Comparison of ENCODE assay signal across 14 mouse cellular contexts in the genomic region with DNA sequence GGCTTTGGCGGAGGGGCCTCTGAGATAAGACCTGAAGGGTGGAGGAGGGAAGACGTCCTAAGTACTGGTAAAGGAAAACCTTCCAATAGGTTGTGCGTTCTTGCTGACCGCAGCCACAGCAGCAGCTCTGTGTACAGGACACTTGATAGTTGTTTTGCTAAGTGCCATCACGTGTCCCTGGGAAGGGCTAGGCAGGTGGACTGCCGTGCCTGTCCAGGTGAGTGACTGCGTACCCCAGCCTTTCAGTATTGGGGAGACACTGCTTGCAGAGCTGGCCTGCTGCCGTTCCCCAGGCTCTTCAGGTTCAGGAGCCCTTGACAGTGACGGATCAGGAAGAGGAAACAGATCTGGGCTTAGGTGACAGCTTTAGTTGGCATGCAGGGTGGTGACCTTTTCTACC. TPM values are rescaled to one million over a fixed set of nuclear protein-coding genes. Genes with fewer than 3 reads are reported as not detected.
DNase-seq lines count a peak whose midpoint lies in the region; ATAC-seq and TF ChIP-seq lines count a peak whose summit lies in the region.
"Had no signal": no experiment of that assay in that cellular context is flagged by ENCODE, and none has a peak within 500 bp of the region (broad histone marks: within the 10 kb centered on the region; RNA-seq: fewer than 3 reads in every experiment).

No protein-coding gene starts in this region.

- H3K27ac ChIP-seq in forebrain, embryonic 10.5 days, result 0 out of 2 replicates have a peak overlapping the region, but pooled peaks have one; percentile 1
- H3K27ac ChIP-seq in forebrain, postnatal 0 days (ENCODE audit: low read depth, low read length), result no peak overlapping the region
- H3K27ac ChIP-seq in intestine, embryonic 14.5 days (ENCODE audit: low read depth), result 0 out of 2 replicates have a peak overlapping the region, but pooled peaks have one; percentile 5
- no peak overlapping the region for H3K27ac ChIP-seq in intestine, embryonic 15.5 days
- peak overlapping the region; percentile 59; the same call in 1 of the 2 replicates for H3K27ac ChIP-seq in embryonic facial prominence, embryonic 10.5 days (replicated peaks)
- H3K27ac ChIP-seq: forebrain, embryonic 12.5 days; left cerebral cortex, adult 2 months had no signal

- no peak overlapping the region for H3K4me3 ChIP-seq in forebrain, embryonic 10.5 days
- no peak overlapping the region for H3K4me3 ChIP-seq in forebrain, postnatal 0 days (ENCODE audit: low read depth, low read length)
- no peak overlapping the region for H3K4me3 ChIP-seq in intestine, embryonic 14.5 days (ENCODE audit: low read depth, low read length)
- no peak overlapping the region for H3K4me3 ChIP-seq in intestine, embryonic 15.5 days (replicated peaks)
- no peak overlapping the region for H3K4me3 ChIP-seq in embryonic facial prominence, embryonic 10.5 days
- H3K4me3 ChIP-seq: forebrain, embryonic 12.5 days; left cerebral cortex, adult 2 months had no signal

- WGBS in forebrain, embryonic 10.5 days, result 83% methylated on average over 9 of the region's 9 CpGs
- WGBS in forebrain, postnatal 0 days, result 75% methylated on average over 9 of the region's 9 CpGs
- 56% methylated on average over 9 of the region's 9 CpGs for WGBS in intestine, embryonic 14.5 days
- 55% methylated on average over 9 of the region's 9 CpGs for WGBS in intestine, embryonic 15.5 days
- WGBS in embryonic facial prominence, embryonic 10.5 days, result 73% methylated on average over 9 of the region's 9 CpGs

- no peak for DNase-seq in forebrain, embryonic 10.5 days (ENCODE audit: extremely low spot score, low spot score)
- DNase-seq in forebrain, postnatal 0 days, result no peak
- DNase-seq in intestine, embryonic 14.5 days (ENCODE audit: low spot score), result no peak
- DNase-seq in embryonic facial prominence, embryonic 10.5 days (ENCODE audit: low spot score), result no peak
- DNase-seq in lung, postnatal 25 days (ENCODE audit: low spot score), result peak; percentile 74
- DNase-seq in thymus, postnatal 36 days, result no peak
- DNase-seq in right cerebral cortex, adult 2 months (ENCODE audit: low spot score in 2 of 2), result no peak
- DNase-seq: cerebellum, adult 11 months; heart, postnatal 4 days; thymus, adult 2 months had no signal

- peaks cover 54% of the 10 kb centered on the region for H3K4me1 ChIP-seq in forebrain, embryonic 10.5 days
- peaks cover 11% of the 10 kb centered on the region; the same call in 1 of the 2 replicates for H3K4me1 ChIP-seq in forebrain, postnatal 0 days (ENCODE audit: insufficient read depth)
- peaks cover 27% of the 10 kb centered on the region for H3K4me1 ChIP-seq in intestine, embryonic 14.5 days (replicated peaks; ENCODE audit: control insufficient read depth, insufficient read depth, low read length)
- H3K4me1 ChIP-seq in intestine, embryonic 15.5 days (replicated peaks), result peaks cover 57% of the 10 kb centered on the region
- peaks cover 72% of the 10 kb centered on the region for H3K4me1 ChIP-seq in embryonic facial prominence, embryonic 10.5 days

- no peak for TF ChIP-seq CTCF in forebrain, postnatal 0 days (IDR thresholded peaks at IDR 0.05; ENCODE audit: low read depth)

- no peak for ATAC-seq in forebrain, postnatal 0 days
- ATAC-seq in intestine, embryonic 14.5 days (replicated peaks; ENCODE audit: low FRiP score, low TSS enrichment, low read depth), result no peak
- ATAC-seq in intestine, embryonic 15.5 days, result no peak
- ATAC-seq: Patski had no signal

- no peaks in the 10 kb centered on the region for H3K9me3 ChIP-seq in forebrain, embryonic 10.5 days
- no peaks in the 10 kb centered on the region for H3K9me3 ChIP-seq in forebrain, postnatal 0 days (ENCODE audit: low read length)
- H3K9me3 ChIP-seq in intestine, embryonic 14.5 days (ENCODE audit: control insufficient read depth, low read length), result no peaks in the 10 kb centered on the region
- no peaks in the 10 kb centered on the region for H3K9me3 ChIP-seq in intestine, embryonic 15.5 days
- H3K9me3 ChIP-seq in embryonic facial prominence, embryonic 10.5 days, result no peaks in the 10 kb centered on the region
- H3K9me3 ChIP-seq: forebrain, embryonic 12.5 days had no signal

- H3K27me3 ChIP-seq in forebrain, embryonic 10.5 days (ENCODE audit: poor library complexity, severe bottlenecking), result no peaks in the 10 kb centered on the region
- H3K27me3 ChIP-seq in forebrain, postnatal 0 days (ENCODE audit: insufficient read depth, low read length), result no peaks in the 10 kb centered on the region
- H3K27me3 ChIP-seq in intestine, embryonic 14.5 days (replicated peaks; ENCODE audit: control insufficient read depth, insufficient read depth, low read length), result no peaks in the 10 kb centered on the region
- H3K27me3 ChIP-seq in intestine, embryonic 15.5 days (replicated peaks), result no peaks in the 10 kb centered on the region
- no peaks in the 10 kb centered on the region for H3K27me3 ChIP-seq in embryonic facial prominence, embryonic 10.5 days (replicated peaks; ENCODE audit: low read depth, poor library complexity, severe bottlenecking)
- H3K27me3 ChIP-seq: forebrain, embryonic 12.5 days; Patski had no signal

- peaks cover 9% of the 10 kb centered on the region; the same call in 1 of the 2 replicates for H3K36me3 ChIP-seq in forebrain, embryonic 10.5 days (replicated peaks)
- 0 out of 2 replicates have a peak, but pooled peaks cover 2% of the 10 kb centered on the region for H3K36me3 ChIP-seq in forebrain, postnatal 0 days (ENCODE audit: insufficient read depth)
- 0 out of 2 replicates have a peak, but pooled peaks cover 6% of the 10 kb centered on the region for H3K36me3 ChIP-seq in intestine, embryonic 14.5 days (ENCODE audit: control insufficient read depth, insufficient read depth, low read length)
- no peaks in the 10 kb centered on the region for H3K36me3 ChIP-seq in intestine, embryonic 15.5 days
- H3K36me3 ChIP-seq in embryonic facial prominence, embryonic 10.5 days (replicated peaks), result peaks cover 26% of the 10 kb centered on the region
- H3K36me3 ChIP-seq: forebrain, embryonic 12.5 days had no signal

- H3K9ac ChIP-seq in forebrain, postnatal 0 days, result no peak overlapping the region
- H3K9ac ChIP-seq in intestine, embryonic 14.5 days (ENCODE audit: low read length), result no peak overlapping the region
- H3K9ac ChIP-seq in intestine, embryonic 15.5 days, result no peak overlapping the region
- H3K9ac ChIP-seq: forebrain, embryonic 12.5 days had no signal

- no peak overlapping the region for H3K4me2 ChIP-seq in forebrain, postnatal 0 days (ENCODE audit: low read depth)
- H3K4me2 ChIP-seq in intestine, embryonic 14.5 days (ENCODE audit: low read length), result no peak overlapping the region
- no peak overlapping the region for H3K4me2 ChIP-seq in intestine, embryonic 15.5 days (replicated peaks)
- H3K4me2 ChIP-seq: forebrain, embryonic 12.5 days had no signal

RNA-seq across cellular contexts. Expression of a gene that starts 15.4 kb away (rescaled TPM):
- 22.8 and 25.3 TPM in 2 replicates for polyA plus RNA-seq in forebrain, embryonic 10.5 days (2016; fragmentation: Nextera tagmentation; extraction: Ambion mirVana)
- 38.1 and 43.9 TPM in 2 replicates for total RNA-seq in forebrain, postnatal 0 days (2014; rRNA removed)
- polyA plus RNA-seq in forebrain, postnatal 0 days (2015; fragmentation: Nextera tagmentation; extraction: Ambion mirVana), result 26.6 and 27.7 TPM in 2 replicates
- polyA plus RNA-seq in intestine, embryonic 14.5 days (2014; fragmentation: Nextera tagmentation; extraction: Ambion mirVana), result 22.3 and 25.2 TPM in 2 replicates
- 40.4 and 42.2 TPM in 2 replicates for polyA plus RNA-seq in intestine, embryonic 15.5 days (2015; fragmentation: Nextera tagmentation; extraction: Ambion mirVana)
- 43.9 and 46.4 TPM in 2 replicates for polyA plus RNA-seq in embryonic facial prominence, embryonic 10.5 days (2016; fragmentation: Nextera tagmentation; extraction: Ambion mirVana)

RNA-seq across cellular contexts. Expression of a gene that starts 44.2 kb away (rescaled TPM):
- polyA plus RNA-seq in forebrain, embryonic 10.5 days (2016; fragmentation: Nextera tagmentation; extraction: Ambion mirVana), result 18.7 and 20.8 TPM in 2 replicates
- 109 and 135 TPM in 2 replicates for total RNA-seq in forebrain, postnatal 0 days (2014; rRNA removed)
- polyA plus RNA-seq in forebrain, postnatal 0 days (2015; fragmentation: Nextera tagmentation; extraction: Ambion mirVana), result 268 and 350 TPM in 2 replicates
- polyA plus RNA-seq in intestine, embryonic 14.5 days (2014; fragmentation: Nextera tagmentation; extraction: Ambion mirVana), result 26.7 and 27.0 TPM in 2 replicates
- 21.2 and 22.1 TPM in 2 replicates for polyA plus RNA-seq in intestine, embryonic 15.5 days (2015; fragmentation: Nextera tagmentation; extraction: Ambion mirVana)
- 24.4 and 25.1 TPM in 2 replicates for polyA plus RNA-seq in embryonic facial prominence, embryonic 10.5 days (2016; fragmentation: Nextera tagmentation; extraction: Ambion mirVana)

Comparison
In these comparisons a context has a peak if more than half of its experiments do, and no peak if none do; other contexts are left out.
1. H3K27ac ChIP-seq: peak in forebrain, embryonic 10.5 days (single experiment), intestine, embryonic 14.5 days (single experiment) and embryonic facial prominence, embryonic 10.5 days (single experiment); none in forebrain, postnatal 0 days (single experiment) and intestine, embryonic 15.5 days (single experiment).